Mouse (Mus musculus) heart, embryonic 16.5 days (tissue): Measurements from ENCODE around the gene Faf2. TPM values are rescaled to one million over a fixed set of nuclear protein-coding genes. Genes with fewer than 3 reads are reported as not detected.
"Not testable (repeated sequence)": the region's sequence is repeated elsewhere in the genome, so short reads cannot be mapped to it uniquely, and the experiment has no call there.

Source experiments
- ATAC-seq: fragments of 200-750 bp; cut with Nextera tagmentation; replicated peaks from 2 replicates; pipeline ENCODE4 v1.8.0; 2017; ENCODE audit warnings: moderate number of reproducible peaks; ENCODE audit not compliant: insufficient read depth, low FRiP score; ENCODE audit errors: extremely low read depth
- H3K27ac ChIP-seq: fragments of 300-500 bp; sonication (generic); 2 replicates; pipeline ENCODE4 v1.5.1; 2014; ENCODE audit warnings: mild to moderate bottlenecking, low read length, control low read depth, moderate library complexity
- H3K27me3 ChIP-seq: fragments of 300-500 bp; sonication (generic); 2 replicates; pipeline ENCODE4 v1.6.1; 2014; ENCODE audit warnings: low read length, mixed read lengths; ENCODE audit not compliant: control insufficient read depth, insufficient read depth
- H3K36me3 ChIP-seq: fragments of 300-500 bp; sonication (generic); 2 replicates; pipeline ENCODE4 v1.6.1; 2014; ENCODE audit not compliant: control insufficient read depth, insufficient read depth
- H3K4me1 ChIP-seq: fragments of 300-500 bp; sonication (generic); 2 replicates; pipeline ENCODE4 v1.6.1; 2014; ENCODE audit warnings: low read length, mixed read lengths; ENCODE audit not compliant: control insufficient read depth, insufficient read depth
- H3K4me2 ChIP-seq: fragments of 300-500 bp; sonication (generic); 2 replicates; pipeline ENCODE4 v1.6.1; 2014; ENCODE audit warnings: low read depth, mild to moderate bottlenecking, control low read depth, low read length
- H3K4me3 ChIP-seq: fragments of 300-500 bp; sonication (generic); 2 replicates; pipeline ENCODE4 v1.5.1; 2014; ENCODE audit warnings: mild to moderate bottlenecking, control low read depth, low read length
- H3K9ac ChIP-seq: fragments of 300-500 bp; sonication (generic); 2 replicates; pipeline ENCODE4 v1.6.1; 2014; ENCODE audit warnings: low read length, control low read depth
- H3K9me3 ChIP-seq: fragments of 300-500 bp; sonication (generic); replicated peaks from 2 replicates; pipeline ENCODE4 v1.6.1; 2016; ENCODE audit warnings: low read length; ENCODE audit not compliant: control insufficient read depth
- WGBS: fragments of 180-500 bp; shearing (Covaris S2); extraction: QIAGEN DNeasy Blood & Tissue Kit; methylation state at CpG from one replicate; pipeline ENCODE4 v1.1.7; 2014; 5-methylcytosine and 5-hydroxymethylcytosine counted together
- polyA plus RNA-seq: library from polyadenylated mRNA; unstranded; fragments of >200 nt; fragmentation: Nextera tagmentation; extraction: Ambion mirVana; gene quantifications from 2 replicates; pipeline ENCODE4 v1.2.1, GENCODE M21; 2015

Faf2 gene
- polyA plus RNA-seq, 1 experiment from 2014 or later: 42.7 TPM

DNA sequence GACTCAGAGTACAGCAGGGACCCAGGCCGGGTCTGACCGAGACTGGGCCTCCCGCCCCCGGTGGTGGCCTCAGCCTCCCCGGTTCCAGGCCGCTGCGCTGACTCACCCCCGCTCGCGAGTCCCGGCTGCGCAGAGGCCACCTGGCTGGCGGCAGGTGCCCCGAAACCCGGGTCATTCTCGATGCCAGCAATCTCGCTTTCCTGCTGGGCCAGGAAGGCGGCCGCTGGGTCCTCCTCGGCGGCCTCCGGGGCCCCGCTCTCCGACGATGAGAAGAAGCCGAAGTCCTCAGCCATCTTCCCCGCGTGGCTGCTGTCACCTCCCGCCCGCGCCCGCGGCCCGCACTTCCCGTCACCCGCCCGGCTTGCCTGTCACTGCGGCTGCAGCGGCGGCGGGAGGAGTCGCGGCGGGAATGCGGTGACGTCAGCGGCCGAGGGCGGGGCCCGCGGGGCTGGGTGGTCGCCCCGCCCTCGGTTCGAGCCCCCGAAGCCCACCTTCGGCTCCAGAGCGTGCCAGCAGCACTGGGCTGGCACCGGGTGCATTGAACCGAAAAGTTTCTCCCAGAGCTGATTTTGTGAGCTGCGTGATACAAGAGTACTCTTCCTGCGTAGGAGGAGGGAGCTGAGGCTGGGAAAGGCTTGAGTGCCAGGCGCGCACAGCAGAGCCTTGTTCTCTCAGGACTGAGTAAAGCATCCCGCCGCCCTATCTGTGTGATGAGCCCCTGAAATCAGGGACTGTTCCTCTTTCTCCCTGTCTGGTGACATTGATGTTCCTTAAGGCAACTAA, 10.4 kb upstream of the Faf2 start, which contains the start of gene Cltb:
Cltb (minus strand) TSS at position 373 of the 783 bp plus-strand sequence.
- peak; percentile 77 for ATAC-seq
- Histone ChIP-seq H3K4me1 (peaks cover 14% of the 10 kb centered on the region), H3K4me3 (peak within 1 kb of the TSS; percentile 79), H3K4me2 (peak within 1 kb of the TSS; percentile 84), H3K9ac (peak within 1 kb of the TSS; percentile 83), H3K36me3 (no peaks in the 10 kb centered on the region), H3K27me3 (no peaks in the 10 kb centered on the region), H3K9me3 (no peaks in the 10 kb centered on the region), H3K27ac (peak within 1 kb of the TSS; percentile 52)
- WGBS: under 1% methylated on average over 66 of the region's 66 CpGs

DNA sequence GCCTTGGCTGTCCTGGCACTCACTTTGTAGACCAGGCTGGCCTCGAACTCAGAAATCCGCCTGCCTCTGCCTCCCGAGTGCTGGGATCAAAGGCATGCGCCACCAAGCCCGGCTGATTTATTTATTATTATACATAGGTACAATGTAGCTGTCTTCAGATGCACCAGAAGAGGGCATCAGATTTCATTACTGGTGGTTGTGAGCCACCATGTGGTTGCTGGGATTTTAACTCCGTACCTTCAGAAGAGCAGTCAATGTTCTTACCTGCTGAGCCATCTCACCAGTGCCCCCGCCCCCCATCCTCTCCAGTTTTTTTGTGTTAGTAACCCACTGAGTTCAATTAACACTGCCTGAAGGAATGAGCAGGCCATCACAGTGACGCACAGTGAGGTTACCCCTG, 8.4 kb upstream of the Faf2 start:
- H3K4me1 ChIP-seq: peaks cover 14% of the 10 kb centered on the region
- not testable (repeated sequence) for H3K9ac ChIP-seq, ATAC-seq, H3K36me3 ChIP-seq, H3K4me2 ChIP-seq, H3K27ac ChIP-seq, H3K9me3 ChIP-seq, H3K27me3 ChIP-seq, H3K4me3 ChIP-seq
- WGBS: 83% methylated on average over 8 of the region's 8 CpGs

DNA sequence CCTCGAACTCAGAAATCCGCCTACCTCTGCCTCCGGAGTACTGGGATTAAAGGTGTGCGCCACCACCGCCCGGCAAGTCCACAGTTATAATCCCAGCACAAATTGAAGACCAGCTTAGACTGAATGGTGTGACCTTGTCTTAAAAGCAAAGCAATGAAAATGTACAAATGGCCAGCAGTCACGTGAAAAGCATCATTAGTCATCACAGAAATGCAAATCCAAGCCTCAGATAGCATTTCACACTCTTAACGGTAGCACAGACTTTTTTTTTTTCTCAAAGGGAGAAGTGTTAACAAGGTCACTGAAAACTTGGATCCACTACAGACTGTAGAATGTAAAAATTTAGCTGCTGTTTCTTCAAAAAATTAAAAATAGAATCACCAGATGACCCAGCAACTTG, 5.3 kb upstream of the Faf2 start:
- Histone ChIP-seq H3K4me2 (no peak overlapping the region), H3K36me3 (no peaks in the 10 kb centered on the region), H3K4me3 (no peak overlapping the region), H3K27ac (no peak overlapping the region), H3K9me3 (no peaks in the 10 kb centered on the region), H3K4me1 (peaks cover 6% of the 10 kb centered on the region), H3K9ac (no peak overlapping the region), H3K27me3 (no peaks in the 10 kb centered on the region)
- no peak for ATAC-seq
- WGBS: 78% methylated on average over 8 of the region's 8 CpGs

DNA sequence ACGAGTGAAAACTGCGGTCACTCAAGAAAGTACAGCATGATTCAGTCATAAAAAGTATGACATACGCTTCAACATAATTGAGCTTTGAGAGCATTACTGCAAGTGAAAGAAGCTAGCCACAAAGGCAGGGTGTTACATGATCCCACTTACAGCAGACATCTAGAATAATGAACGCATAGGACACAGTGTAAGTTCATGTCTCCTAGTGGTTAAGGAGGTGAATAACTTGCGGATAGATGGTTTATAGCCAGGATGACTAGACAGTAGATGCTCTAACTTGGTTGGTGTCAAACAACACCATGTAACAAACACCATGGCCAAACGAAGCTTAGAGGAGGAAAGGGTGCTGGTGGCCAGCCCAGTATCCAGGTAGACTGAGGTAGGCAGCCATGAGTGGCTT, 4.6 kb upstream of the Faf2 start:
- no peak for ATAC-seq
- Histone ChIP-seq H3K9ac (no peak overlapping the region), H3K27ac (no peak overlapping the region), H3K4me2 (no peak overlapping the region), H3K4me1 (peaks cover 3% of the 10 kb centered on the region; the same call in 1 of the 2 replicates), H3K4me3 (no peak overlapping the region), H3K36me3 (no peaks in the 10 kb centered on the region), H3K9me3 (no peaks in the 10 kb centered on the region), H3K27me3 (no peaks in the 10 kb centered on the region)
- WGBS: 58% methylated on average over 6 of the region's 6 CpGs

DNA sequence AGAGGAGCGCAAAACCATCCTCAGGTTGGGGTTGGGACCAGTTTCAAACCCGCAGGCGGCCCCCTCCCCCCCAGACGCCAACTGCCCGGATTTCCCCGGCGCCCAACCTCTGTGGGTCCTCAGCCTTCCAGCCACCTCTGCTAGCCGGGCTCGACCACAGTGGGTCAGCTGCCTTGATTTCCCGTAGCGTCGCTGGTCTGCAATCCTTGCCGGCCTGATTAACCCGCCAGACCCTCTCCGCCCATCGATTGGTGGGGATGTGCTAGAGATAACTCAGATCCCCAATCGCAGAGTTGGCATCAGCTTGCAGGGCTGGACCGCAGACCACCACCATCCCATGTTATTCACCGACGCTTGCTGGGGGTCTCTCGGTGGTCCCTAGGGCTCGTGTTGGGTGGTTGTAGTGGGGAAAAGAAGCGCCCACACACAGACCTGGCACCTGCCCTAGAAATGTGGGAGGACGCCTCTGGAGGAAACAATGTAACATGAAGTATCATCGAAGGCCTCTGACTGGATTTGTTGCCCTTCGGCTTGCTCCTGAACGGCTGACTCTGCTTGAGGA, 457 bp downstream of the Faf2 start:
- Histone ChIP-seq H3K4me3 (peak overlapping the region; percentile 76), H3K4me1 (peaks cover 17% of the 10 kb centered on the region), H3K27me3 (no peaks in the 10 kb centered on the region), H3K9me3 (no peaks in the 10 kb centered on the region), H3K27ac (peak overlapping the region; percentile 89), H3K9ac (peak overlapping the region; percentile 99), H3K4me2 (peak overlapping the region; percentile 90), H3K36me3 (no peaks in the 10 kb centered on the region)
- WGBS: under 1% methylated on average over 27 of the region's 27 CpGs
- peak; percentile 53; the same call in 1 of the 2 replicates for ATAC-seq

DNA sequence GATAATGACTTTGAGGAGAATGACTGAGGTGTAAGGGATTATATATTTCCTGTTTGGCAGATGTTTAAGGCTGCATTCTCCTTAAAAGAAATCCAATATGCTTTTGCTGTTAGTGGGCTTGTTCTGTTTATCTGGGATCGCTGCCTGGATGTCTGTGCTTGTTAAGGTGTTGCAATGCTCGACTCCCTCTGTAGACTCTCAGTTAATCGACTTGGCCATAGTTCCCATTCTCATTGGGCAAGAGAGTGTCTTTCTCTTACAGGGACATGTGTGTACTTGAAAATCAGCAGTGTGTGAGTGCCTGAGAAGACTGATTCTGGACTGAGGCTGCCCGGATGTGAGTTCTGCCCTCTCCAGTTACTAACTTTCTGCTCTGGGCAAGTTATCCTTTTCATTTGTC, 7.5 kb downstream of the Faf2 start:
- Histone ChIP-seq H3K9me3 (no peaks in the 10 kb centered on the region), H3K36me3 (no peaks in the 10 kb centered on the region), H3K4me3 (no peak overlapping the region), H3K27ac (no peak overlapping the region), H3K27me3 (no peaks in the 10 kb centered on the region), H3K4me2 (no peak overlapping the region), H3K4me1 (0 out of 2 replicates have a peak, but pooled peaks cover 2% of the 10 kb centered on the region), H3K9ac (no peak overlapping the region)
- WGBS: 66% methylated on average over 4 of the region's 4 CpGs
- ATAC-seq: no peak

DNA sequence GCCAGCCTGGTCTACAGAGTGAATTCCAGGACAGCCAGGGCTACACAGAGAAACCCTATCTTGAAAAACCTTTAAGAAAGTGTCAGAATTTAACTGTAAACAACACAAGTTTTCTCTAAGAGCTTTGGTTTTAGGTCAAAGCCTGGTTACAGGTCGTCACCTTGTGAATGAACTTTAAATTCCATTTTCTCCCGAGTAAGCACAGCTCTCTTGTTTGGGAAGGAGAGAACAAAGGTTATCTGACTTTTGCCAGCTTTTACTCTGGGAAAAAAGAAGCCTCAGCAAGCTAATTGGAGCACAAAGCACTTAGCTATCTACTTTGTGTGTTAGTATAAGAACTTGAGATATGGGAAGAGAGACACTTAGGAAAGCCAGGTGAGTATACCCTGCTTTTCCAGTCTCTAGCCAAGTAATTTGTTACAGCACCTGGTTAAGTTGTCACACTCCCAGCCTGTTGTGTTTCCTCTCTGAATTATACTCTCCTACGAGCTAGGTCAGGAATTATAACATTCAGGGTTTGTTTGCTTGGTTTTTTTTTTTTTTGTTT, 11.2 kb downstream of the Faf2 start:
- Histone ChIP-seq H3K27me3 (no peaks in the 10 kb centered on the region), H3K36me3 (peaks cover 2% of the 10 kb centered on the region; the same call in 1 of the 2 replicates), H3K27ac (no peak overlapping the region), H3K9me3 (no peaks in the 10 kb centered on the region), H3K4me2 (no peak overlapping the region), H3K4me1 (no peaks in the 10 kb centered on the region), H3K4me3 (no peak overlapping the region), H3K9ac (no peak overlapping the region)
- ATAC-seq: no peak
- WGBS: 40% methylated on average over 3 of the region's 3 CpGs

DNA sequence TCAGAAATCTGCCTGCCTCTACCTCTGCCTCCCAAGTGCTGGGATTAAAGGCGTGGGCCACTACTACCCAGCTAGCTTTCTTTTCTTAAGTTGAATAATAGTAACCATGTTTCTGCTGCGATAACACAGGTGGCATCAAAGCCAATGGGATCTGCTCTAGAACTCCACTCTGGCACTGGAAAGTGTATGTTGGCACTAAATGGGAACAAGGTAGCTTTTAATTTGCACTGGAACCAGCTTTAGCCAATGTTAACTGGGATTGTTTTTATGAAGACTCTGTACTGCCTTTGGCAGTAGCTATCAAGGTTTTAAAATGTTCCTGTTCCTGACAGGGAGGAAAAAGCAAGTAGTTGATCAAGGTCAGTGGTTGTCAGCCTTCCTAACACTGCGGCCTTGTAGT, 13.4 kb downstream of the Faf2 start:
- no peak overlapping the region for H3K27ac ChIP-seq
- ATAC-seq: no peak
- no peaks in the 10 kb centered on the region for H3K4me1 ChIP-seq
- 95% methylated on average over 3 of the region's 3 CpGs for WGBS
- no peaks in the 10 kb centered on the region for H3K9me3 ChIP-seq
- no peaks in the 10 kb centered on the region for H3K27me3 ChIP-seq
- H3K4me2 ChIP-seq: no peak overlapping the region
- H3K4me3 ChIP-seq: no peak overlapping the region
- peaks cover 11% of the 10 kb centered on the region for H3K36me3 ChIP-seq
- H3K9ac ChIP-seq: no peak overlapping the region

DNA sequence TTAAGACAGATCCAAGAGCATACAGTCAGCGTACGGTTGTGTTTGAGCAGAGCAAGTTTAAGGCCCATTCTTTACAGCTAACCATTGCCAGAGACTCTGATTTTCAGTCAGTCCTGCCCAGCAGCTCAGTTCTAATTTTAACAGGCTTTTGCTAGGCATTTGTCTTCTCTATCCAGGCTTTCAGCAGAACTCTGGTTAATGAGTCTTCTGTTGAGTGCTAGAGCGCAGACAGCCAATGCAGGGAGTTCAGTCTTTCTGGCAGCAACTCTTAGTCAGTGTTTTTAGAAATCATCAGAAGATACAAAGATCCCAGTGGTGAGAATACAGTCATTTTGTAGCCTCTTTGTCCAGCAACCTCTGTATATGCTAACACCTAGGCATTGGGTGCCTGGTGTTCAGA, 28.9 kb downstream of the Faf2 start:
- WGBS: 93% methylated on average over 3 of the region's 3 CpGs
- no peaks in the 10 kb centered on the region for H3K27me3 ChIP-seq
- H3K4me1 ChIP-seq: no peaks in the 10 kb centered on the region
- H3K9ac ChIP-seq: no peak overlapping the region
- no peak overlapping the region for H3K4me3 ChIP-seq
- no peaks in the 10 kb centered on the region for H3K9me3 ChIP-seq
- peaks cover 79% of the 10 kb centered on the region for H3K36me3 ChIP-seq
- no peak for ATAC-seq
- H3K4me2 ChIP-seq: no peak overlapping the region
- no peak overlapping the region for H3K27ac ChIP-seq
